Mouse (Mus musculus) E14TG2a.4 (cell line): ENCODE data around the gene Adora2b.

Source experiments
- CTCF ChIP-seq: conservative IDR thresholded peaks from 2 replicates; pipeline ENCODE4 v1.5.1; 2014; ENCODE audit warnings: low read length
- NANOG ChIP-seq: IDR thresholded peaks from 2 replicates; pipeline ENCODE4 v1.6.1; 2014; ENCODE audit warnings: borderline replicate concordance, low read length, mixed read lengths
- POU5F1 ChIP-seq: IDR thresholded peaks from 2 replicates; pipeline ENCODE4 v1.6.1; 2014; ENCODE audit warnings: low read length, borderline replicate concordance

DNA sequence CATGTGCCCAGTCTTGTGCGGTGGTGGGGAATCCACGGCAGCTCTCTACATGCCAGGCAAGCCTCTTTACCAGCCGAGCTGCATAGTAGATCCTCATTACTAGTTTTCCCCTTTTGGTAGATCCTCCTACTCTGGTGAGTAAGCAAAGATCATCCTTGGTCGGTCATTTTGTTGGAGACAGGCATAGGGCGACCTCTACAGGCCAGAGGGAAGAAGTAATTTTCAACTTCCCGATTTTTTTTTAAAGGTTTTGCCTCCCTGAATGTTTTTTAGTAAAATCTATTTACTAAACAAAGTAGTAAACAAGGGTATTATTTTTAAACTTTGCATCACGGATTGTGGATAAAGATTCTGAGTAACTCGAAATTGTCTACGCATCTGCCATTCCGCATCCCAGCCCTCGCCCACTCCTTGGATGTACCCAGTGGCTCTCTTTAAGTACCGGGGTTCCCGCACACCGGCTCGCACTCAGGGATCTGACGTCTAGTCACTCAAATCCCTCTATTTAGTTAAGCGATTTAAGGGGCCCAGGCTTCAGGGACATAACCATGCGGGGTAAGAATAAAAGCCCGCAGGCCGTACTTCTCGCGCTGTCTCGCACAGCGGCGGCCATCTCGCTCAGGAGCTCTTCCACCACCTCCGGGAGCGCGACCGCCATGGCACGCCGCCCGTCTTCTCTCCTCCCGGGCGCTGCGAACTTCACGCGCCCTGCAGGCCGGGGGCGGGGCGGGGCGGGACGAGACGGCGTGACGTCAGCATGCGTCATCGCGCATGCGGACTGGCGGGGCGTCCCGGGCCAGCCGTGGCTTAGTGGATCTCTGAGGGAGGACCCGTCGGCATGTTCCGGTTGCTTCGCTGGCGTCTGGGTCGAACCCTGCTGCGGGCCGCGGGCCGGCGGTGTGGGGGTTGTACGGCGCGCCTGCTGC, 32.2 kb downstream of the Adora2b start, which contains the start of the genes Zswim7 and Ttc19:
- TF ChIP-seq NANOG, result no peak
- peak; percentile 83 for TF ChIP-seq CTCF
- TF ChIP-seq POU5F1, result no peak
